Mouse (Mus musculus): ENCODE data around the gene Adat1.
A peak's percentile ranks its signal among the peaks of the same experiment; 100 is the strongest.

- TF ChIP-seq CTCF (IDR thresholded peaks at IDR 0.05; ENCODE audit: low read depth, low read length) (no peak), POLR2A (IDR thresholded peaks at IDR 0.05; ENCODE audit: insufficient read depth, low read length) (peak; percentile 86), EP300 (IDR thresholded peaks at IDR 0.05; ENCODE audit: insufficient read depth, low read depth, low read length) (no peak)
Measured at GRCm38 (mm10) chr8:112010997-112011815, 19.1 kb upstream of the Adat1 start, which contains the start of the genes Kars and Terf2ip.
